ENCODE assay signal across 8 mouse cellular contexts in the genomic region with DNA sequence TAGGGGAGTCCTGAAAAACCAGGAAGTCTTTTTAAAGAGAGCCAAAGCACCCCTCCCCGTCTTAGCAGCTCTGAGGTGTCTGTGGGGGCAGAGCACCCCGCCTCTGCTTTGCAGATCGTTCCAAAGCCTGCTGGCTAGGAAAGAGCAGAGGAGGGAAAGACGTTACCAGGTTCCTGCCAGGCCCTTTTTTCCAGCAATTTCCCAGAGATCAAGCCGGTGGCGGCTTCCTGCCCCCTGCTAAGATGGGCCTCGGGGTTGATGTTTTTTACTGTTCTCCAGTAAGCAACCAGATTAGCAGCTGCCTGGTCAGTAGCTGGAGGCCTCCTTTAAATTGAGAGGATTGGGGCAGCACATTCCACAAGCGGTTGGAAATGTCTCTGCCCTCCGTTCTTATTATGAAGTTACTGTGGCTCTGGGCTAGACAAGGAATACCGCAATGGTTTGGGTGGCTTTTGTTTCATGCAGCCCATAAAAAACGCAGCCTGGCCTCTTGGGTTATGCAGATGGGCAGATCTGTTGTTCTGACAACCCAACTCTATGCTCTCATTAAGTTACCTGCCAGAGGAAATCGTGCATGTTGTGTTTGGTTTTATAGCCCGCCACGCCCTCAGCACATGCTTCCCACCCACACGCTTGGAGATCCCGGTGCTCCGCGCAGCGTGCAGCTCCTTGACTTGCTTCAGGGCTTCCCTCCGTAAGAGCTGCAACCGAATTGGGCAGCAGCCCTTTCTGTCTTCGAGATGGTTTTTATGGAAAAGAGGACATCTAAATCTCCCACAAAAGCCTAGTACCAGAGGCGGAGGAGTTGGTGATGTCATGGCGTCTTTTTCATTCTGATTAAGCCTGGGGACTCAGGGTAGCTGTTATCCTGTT.
DNase-seq lines count a peak whose midpoint lies in the region; ATAC-seq and TF ChIP-seq lines count a peak whose summit lies in the region.

No protein-coding gene starts in this region.

- no peaks in the 10 kb centered on the region for H3K36me3 ChIP-seq in heart, embryonic 12.5 days
- no peaks in the 10 kb centered on the region for H3K36me3 ChIP-seq in heart, postnatal 0 days (replicated peaks; ENCODE audit: control insufficient read depth, insufficient read depth, low read length)
- no peaks in the 10 kb centered on the region for H3K36me3 ChIP-seq in midbrain, embryonic 12.5 days

- no peak for ATAC-seq in heart, embryonic 12.5 days (ENCODE audit: insufficient number of reproducible peaks, low FRiP score)
- ATAC-seq in heart, postnatal 0 days (ENCODE audit: insufficient read depth, low read depth): no peak
- no peak for ATAC-seq in midbrain, embryonic 12.5 days (ENCODE audit: low FRiP score, low read depth)
- ATAC-seq in erythroid progenitor cell, adult 5-6 weeks (replicated peaks; ENCODE audit: low FRiP score, poor library complexity, severe bottlenecking): no peak

- H3K9me3 ChIP-seq in heart, embryonic 12.5 days (replicated peaks): no peaks in the 10 kb centered on the region
- no peaks in the 10 kb centered on the region for H3K9me3 ChIP-seq in heart, postnatal 0 days (replicated peaks; ENCODE audit: control insufficient read depth, low read length)
- no peaks in the 10 kb centered on the region for H3K9me3 ChIP-seq in midbrain, embryonic 12.5 days

- peak overlapping the region; percentile 27 for H3K4me2 ChIP-seq in heart, embryonic 12.5 days
- H3K4me2 ChIP-seq in heart, postnatal 0 days (ENCODE audit: low read depth, low read length): peak overlapping the region; percentile 23; the same call in 1 of the 2 replicates
- H3K4me2 ChIP-seq in midbrain, embryonic 12.5 days (replicated peaks): 0 out of 2 replicates have a peak overlapping the region, but pooled peaks have one; percentile 7

- TF ChIP-seq CTCF in heart, postnatal 0 days (IDR thresholded peaks at IDR 0.05; ENCODE audit: low read depth): no peak

- 0 out of 2 replicates have a peak overlapping the region, but pooled peaks have one; percentile 7 for H3K4me3 ChIP-seq in heart, embryonic 12.5 days
- no peak overlapping the region for H3K4me3 ChIP-seq in heart, postnatal 0 days (ENCODE audit: low read depth, low read length)
- no peak overlapping the region for H3K4me3 ChIP-seq in midbrain, embryonic 12.5 days

- intact Hi-C loops in heart, postnatal 14 days (cut with DNase I): no loop called here

- peaks cover 19% of the 10 kb centered on the region for H3K4me1 ChIP-seq in heart, embryonic 12.5 days (replicated peaks)
- peaks cover 13% of the 10 kb centered on the region; the same call in 1 of the 2 replicates for H3K4me1 ChIP-seq in heart, postnatal 0 days (ENCODE audit: control insufficient read depth, insufficient read depth)
- H3K4me1 ChIP-seq in midbrain, embryonic 12.5 days: peaks cover 8% of the 10 kb centered on the region

- H3K9ac ChIP-seq in heart, embryonic 12.5 days: no peak overlapping the region
- H3K9ac ChIP-seq in heart, postnatal 0 days (replicated peaks; ENCODE audit: low read depth, low read length): no peak overlapping the region
- no peak overlapping the region for H3K9ac ChIP-seq in midbrain, embryonic 12.5 days (replicated peaks)

- TF ChIP-seq EP300 in heart, postnatal 0 days (IDR thresholded peaks at IDR 0.05; ENCODE audit: low read depth): no peak

- 37% methylated on average over 24 of the region's 24 CpGs for WGBS in heart, embryonic 12.5 days
- WGBS in heart, postnatal 0 days: 44% methylated on average over 24 of the region's 24 CpGs
- WGBS in midbrain, embryonic 12.5 days: 38% methylated on average over 24 of the region's 24 CpGs

- no peaks in the 10 kb centered on the region; the same call in 1 of the 2 replicates for H3K27me3 ChIP-seq in heart, embryonic 12.5 days (replicated peaks)
- H3K27me3 ChIP-seq in heart, postnatal 0 days (ENCODE audit: control insufficient read depth, insufficient read depth, low read length): no peaks in the 10 kb centered on the region
- H3K27me3 ChIP-seq in midbrain, embryonic 12.5 days: no peaks in the 10 kb centered on the region; the same call in 1 of the 2 replicates

- DNase-seq in heart, postnatal 14 days: no peak
- peak; percentile 55 for DNase-seq in R1 (ENCODE audit: low read depth, low spot score)
- no peak for DNase-seq in heart, postnatal 0 days (ENCODE audit: low spot score)
- no peak for DNase-seq in thymus, postnatal 10 days (ENCODE audit: low spot score in 2 of 2)
- DNase-seq in adrenal gland, postnatal 10 days: no peak

- H3K27ac ChIP-seq in heart, embryonic 12.5 days (ENCODE audit: poor library complexity, severe bottlenecking): no peak overlapping the region
- H3K27ac ChIP-seq in heart, postnatal 0 days (ENCODE audit: low read depth): no peak overlapping the region
- no peak overlapping the region for H3K27ac ChIP-seq in midbrain, embryonic 12.5 days (replicated peaks)
